Mouse (Mus musculus) kidney, adult 2 months (tissue): Measurements from ENCODE around the gene Tmem132e.

ENCODE experiments used
- CTCF ChIP-seq: fragments of 200-500 bp; conservative IDR thresholded peaks from 2 replicates; pipeline ENCODE4 v1.5.1; 2011; ENCODE audit warnings: low read depth, mild to moderate bottlenecking, control low read depth, low read length, moderate library complexity, mixed read lengths; ENCODE audit not compliant: insufficient read depth, insufficient read length
- POLR2A ChIP-seq: fragments of 200-500 bp; IDR thresholded peaks from one replicate; pipeline ENCODE4 v1.6.1; 2011; ENCODE audit warnings: low read depth, low read length, control low read depth

GRCm38 (mm10) chr11:82421909-82422308 is 33.2 kb downstream of the Tmem132e start:
- TF ChIP-seq CTCF (no peak), POLR2A (no peak)
